Mouse (Mus musculus): ENCODE results near the gene Zbtb48.
A peak's percentile ranks its signal among the peaks of the same experiment; 100 is the strongest.

Zbtb48 gene

GRCm38 (mm10) chr4:151999481-151999880 is 28.0 kb downstream of the Zbtb48 start:
- DNase-seq: no peak

GRCm38 (mm10) chr4:151997701-151998100 is 29.8 kb downstream of the Zbtb48 start:
- DNase-seq: no peak

- DNase-seq: no peak
Measured at GRCm38 (mm10) chr4:151996951-151997222, 30.6 kb downstream of the Zbtb48 start.

- peak; percentile 99 for DNase-seq
Measured at GRCm38 (mm10) chr4:151996173-151996950, 31.1 kb downstream of the Zbtb48 start, which contains the start of gene Phf13. Phf13 (minus strand) TSS chr4:151996258.

- DNase-seq: no peak
Measured at GRCm38 (mm10) chr4:151995371-151996172, 31.9 kb downstream of the Zbtb48 start.

GRCm38 (mm10) chr4:151994228-151995171 is 33.0 kb downstream of the Zbtb48 start:
- no peak for DNase-seq

- DNase-seq: no peak
Measured at GRCm38 (mm10) chr4:151993035-151993434, 34.4 kb downstream of the Zbtb48 start.

- no peak for DNase-seq
Measured at GRCm38 (mm10) chr4:151992091-151992490, 35.4 kb downstream of the Zbtb48 start.

GRCm38 (mm10) chr4:151989110-151989488 is 38.4 kb downstream of the Zbtb48 start:
- no peak for DNase-seq

GRCm38 (mm10) chr4:151988342-151989109 is 38.9 kb downstream of the Zbtb48 start, which contains the start of gene Thap3:
Thap3 (minus strand) TSS chr4:151988997.
- DNase-seq: peak; percentile 72

- DNase-seq: no peak
Measured at GRCm38 (mm10) chr4:151988014-151988341, 39.5 kb downstream of the Zbtb48 start.

- no peak for DNase-seq
Measured at GRCm38 (mm10) chr4:151986650-151987049, 40.8 kb downstream of the Zbtb48 start.

GRCm38 (mm10) chr4:151985886-151986285 is 41.6 kb downstream of the Zbtb48 start:
- DNase-seq: no peak

- no peak for DNase-seq
Measured at GRCm38 (mm10) chr4:151983560-151983959, 43.9 kb downstream of the Zbtb48 start.

GRCm38 (mm10) chr4:151983043-151983442 is 44.4 kb downstream of the Zbtb48 start:
- DNase-seq: no peak

GRCm38 (mm10) chr4:151981363-151981762 is 46.1 kb downstream of the Zbtb48 start:
- peak; percentile 75 for DNase-seq

GRCm38 (mm10) chr4:151980699-151981098 is 46.8 kb downstream of the Zbtb48 start:
- DNase-seq: no peak

- DNase-seq: peak; percentile 68
Measured at GRCm38 (mm10) chr4:151977748-151978147, 49.7 kb downstream of the Zbtb48 start.

GRCm38 (mm10) chr4:151975441-151975840 is 52.0 kb downstream of the Zbtb48 start:
- no peak for DNase-seq

GRCm38 (mm10) chr4:151972221-151972967 is 55.1 kb downstream of the Zbtb48 start:
- no peak for DNase-seq
